Mouse (Mus musculus): ENCODE measurements around the gene Gpx1.

GRCm38 (mm10) chr9:108378234-108378633 lies 39.5 kb downstream of the Gpx1 start:
- TF ChIP-seq EP300 (IDR thresholded peaks at IDR 0.05; ENCODE audit: insufficient read depth, low read depth, low read length) (no peak), CTCF (IDR thresholded peaks at IDR 0.05; ENCODE audit: low read depth, low read length) (no peak)
